Mouse (Mus musculus) liver, adult 2 months (tissue): ENCODE measurements around the gene Pcgf3.

Experiments
- CTCF ChIP-seq: fragments of 200-500 bp; IDR thresholded peaks from 2 replicates; pipeline ENCODE4 v1.5.1; 2011; ENCODE audit warnings: low read depth, low read length, control low read depth
- POLR2A ChIP-seq: fragments of 200-500 bp; IDR thresholded peaks from 2 replicates; pipeline ENCODE4 v1.6.1; 2011; ENCODE audit warnings: low read length, control low read depth; ENCODE audit not compliant: insufficient read depth; ENCODE audit errors: extremely low read depth

GRCm38 (mm10) chr5:108520153-108520552 is 59.1 kb downstream of the Pcgf3 start:
- no peak for TF ChIP-seq CTCF
- TF ChIP-seq POLR2A: no peak
